Comparison of ENCODE assay signal across 23 mouse cellular contexts in the genomic region with DNA sequence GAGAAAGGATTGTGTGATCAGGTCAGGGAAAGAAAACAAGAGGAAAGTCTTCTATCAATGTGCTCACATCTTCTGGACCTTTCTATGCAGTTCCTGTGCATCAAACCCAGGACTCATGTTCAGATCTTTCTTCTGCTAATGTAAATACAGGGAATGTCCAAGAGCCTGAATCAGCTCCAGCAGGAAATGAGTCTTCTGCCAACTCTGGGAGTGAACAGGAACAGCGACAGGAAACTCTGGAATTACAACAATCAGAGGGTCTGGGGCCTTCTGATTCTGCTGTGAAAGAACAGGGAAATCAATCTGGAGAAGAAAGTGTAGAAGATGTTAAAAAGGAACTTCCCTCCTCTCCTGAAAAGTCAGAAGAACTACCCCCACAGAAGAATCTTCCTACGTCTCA.
A peak's percentile ranks its signal among the peaks of the same experiment; 100 is the strongest.
DNase-seq lines count a peak whose midpoint lies in the region; ATAC-seq and TF ChIP-seq lines count a peak whose summit lies in the region.
"Had no signal": no experiment of that assay in that cellular context is flagged by ENCODE, and none has a peak within 500 bp of the region (broad histone marks: within the 10 kb centered on the region; RNA-seq: fewer than 3 reads in every experiment).

No protein-coding gene starts in this region.

- ATAC-seq in heart, embryonic 11.5 days (replicated peaks; ENCODE audit: insufficient number of reproducible peaks, low FRiP score, low TSS enrichment), result no peak
- ATAC-seq in heart, postnatal 0 days (ENCODE audit: insufficient read depth, low read depth), result no peak
- ATAC-seq in lung, postnatal 0 days, result peak; percentile 58
- ATAC-seq: forebrain, embryonic 14.5 days; hindbrain, embryonic 16.5 days; intestine, embryonic 16.5 days; midbrain, embryonic 15.5 days had no signal

- no peak for TF ChIP-seq EP300 in heart, postnatal 0 days (IDR thresholded peaks at IDR 0.05; ENCODE audit: low read depth)
- peak; percentile 79 for TF ChIP-seq EP300 in lung, postnatal 0 days (IDR thresholded peaks at IDR 0.05)

- no peaks in the 10 kb centered on the region for H3K4me1 ChIP-seq in heart, embryonic 11.5 days (ENCODE audit: control insufficient read depth, insufficient read depth, low read length)
- no peaks in the 10 kb centered on the region for H3K4me1 ChIP-seq in heart, postnatal 0 days (ENCODE audit: control insufficient read depth, insufficient read depth)
- no peaks in the 10 kb centered on the region for H3K4me1 ChIP-seq in lung, postnatal 0 days (ENCODE audit: insufficient read depth, low read depth, low read length)
- H3K4me1 ChIP-seq: lung, embryonic 15.5 days; midbrain, embryonic 15.5 days had no signal

- 28% methylated on average over 2 of the region's 2 CpGs for WGBS in heart, embryonic 11.5 days (ENCODE audit: insufficient replicate concordance)
- WGBS in heart, postnatal 0 days, result 25% methylated on average over 2 of the region's 2 CpGs
- WGBS in lung, postnatal 0 days, result 23% methylated on average over 2 of the region's 2 CpGs

- H3K4me2 ChIP-seq in heart, embryonic 11.5 days, result no peak overlapping the region
- H3K4me2 ChIP-seq in heart, postnatal 0 days (ENCODE audit: low read depth, low read length), result no peak overlapping the region
- H3K4me2 ChIP-seq in lung, postnatal 0 days (replicated peaks; ENCODE audit: low read depth, low read length), result no peak overlapping the region
- H3K4me2 ChIP-seq: liver, embryonic 11.5 days; lung, embryonic 15.5 days; midbrain, embryonic 15.5 days had no signal

- H3K9ac ChIP-seq in heart, embryonic 11.5 days (ENCODE audit: low read depth, low read length), result no peak overlapping the region
- no peak overlapping the region for H3K9ac ChIP-seq in heart, postnatal 0 days (replicated peaks; ENCODE audit: low read depth, low read length)
- no peak overlapping the region for H3K9ac ChIP-seq in lung, postnatal 0 days (replicated peaks; ENCODE audit: low read depth)
- H3K9ac ChIP-seq: lung, embryonic 15.5 days; midbrain, embryonic 15.5 days had no signal

- H3K36me3 ChIP-seq in heart, embryonic 11.5 days (ENCODE audit: control insufficient read depth, insufficient read depth, low read length), result no peaks in the 10 kb centered on the region
- H3K36me3 ChIP-seq in heart, postnatal 0 days (replicated peaks; ENCODE audit: control insufficient read depth, insufficient read depth, low read length), result no peaks in the 10 kb centered on the region
- H3K36me3 ChIP-seq in lung, postnatal 0 days (ENCODE audit: insufficient read depth, low read length), result no peaks in the 10 kb centered on the region
- H3K36me3 ChIP-seq: lung, embryonic 15.5 days; midbrain, embryonic 15.5 days had no signal

- peak; percentile 12 to 56 for DNase-seq in heart, adult 18-20 months
- DNase-seq in adipocyte (ENCODE audit: low spot score), result peak; percentile 45
- peak; percentile 68 for DNase-seq in heart, postnatal 0 days (ENCODE audit: low spot score)
- peak; percentile 30 for DNase-seq in lung, postnatal 0 days (ENCODE audit: low spot score)
- DNase-seq in left cerebral cortex, postnatal 14 days (ENCODE audit: low spot score in 2 of 2), result no peak
- no peak for DNase-seq in cerebellum, adult 9-10 months
- no peak for DNase-seq in right cerebral cortex, adult 18-20 months
- DNase-seq: adrenal gland, postnatal 36 days; cerebellum, adult 11-12 months; gastrocnemius, postnatal 25 days; layer of hippocampus, adult 9-11 months; right cerebral cortex, postnatal 14 days; spleen, adult 18-20 months; thymus, adult 18-20 months had no signal

- H3K27ac ChIP-seq in heart, embryonic 11.5 days (ENCODE audit: low read depth, low read length), result no peak overlapping the region
- no peak overlapping the region for H3K27ac ChIP-seq in heart, postnatal 0 days (ENCODE audit: low read depth)
- H3K27ac ChIP-seq in lung, postnatal 0 days (ENCODE audit: low read length), result no peak overlapping the region
- H3K27ac ChIP-seq: lung, embryonic 15.5 days; midbrain, embryonic 15.5 days had no signal

- TF ChIP-seq CTCF in heart, postnatal 0 days (IDR thresholded peaks at IDR 0.05; ENCODE audit: low read depth), result no peak
- TF ChIP-seq CTCF in lung, postnatal 0 days (IDR thresholded peaks at IDR 0.05), result no peak

- H3K27me3 ChIP-seq in heart, embryonic 11.5 days (ENCODE audit: control insufficient read depth, insufficient read depth, low read length), result no peaks in the 10 kb centered on the region
- no peaks in the 10 kb centered on the region for H3K27me3 ChIP-seq in heart, postnatal 0 days (ENCODE audit: control insufficient read depth, insufficient read depth, low read length)
- no peaks in the 10 kb centered on the region for H3K27me3 ChIP-seq in lung, postnatal 0 days (replicated peaks; ENCODE audit: insufficient read depth, low read length)
- H3K27me3 ChIP-seq: lung, embryonic 15.5 days; midbrain, embryonic 15.5 days had no signal

- intact Hi-C loops in left cerebral cortex, postnatal 14 days (cut with DNase I), result no loop called here

- no peaks in the 10 kb centered on the region for H3K9me3 ChIP-seq in heart, embryonic 11.5 days (replicated peaks; ENCODE audit: control insufficient read depth, low read length)
- no peaks in the 10 kb centered on the region for H3K9me3 ChIP-seq in heart, postnatal 0 days (replicated peaks; ENCODE audit: control insufficient read depth, low read length)
- no peaks in the 10 kb centered on the region for H3K9me3 ChIP-seq in lung, postnatal 0 days (ENCODE audit: low read length)
- H3K9me3 ChIP-seq: lung, embryonic 15.5 days; midbrain, embryonic 15.5 days had no signal

- H3K4me3 ChIP-seq in heart, embryonic 11.5 days (ENCODE audit: low read depth, low read length), result no peak overlapping the region
- H3K4me3 ChIP-seq in heart, postnatal 0 days (ENCODE audit: low read depth, low read length), result no peak overlapping the region
- no peak overlapping the region for H3K4me3 ChIP-seq in lung, postnatal 0 days (ENCODE audit: low read depth, low read length)
- H3K4me3 ChIP-seq: erythroblast, embryonic 14.5 days; lung, embryonic 15.5 days; midbrain, embryonic 15.5 days; myocyte had no signal

Comparison
In these comparisons a context has a peak if more than half of its experiments do, and no peak if none do; other contexts are left out.
1. DNase-seq: peak in heart, adult 18-20 months (2 of 2), adipocyte (single experiment), heart, postnatal 0 days (single experiment) and lung, postnatal 0 days (single experiment); none in left cerebral cortex, postnatal 14 days (0 of 2), cerebellum, adult 9-10 months (single experiment) and right cerebral cortex, adult 18-20 months (single experiment).